Mouse (Mus musculus) heart, postnatal 0 days (tissue): ENCODE results near the gene Pop4. TPM values are rescaled to one million over a fixed set of nuclear protein-coding genes. Genes with fewer than 3 reads are reported as not detected.

Experiments used
- ATAC-seq: fragments of 200-750 bp; cut with Nextera tagmentation; 2 replicates; pipeline ENCODE4 v1.8.0; 2017; ENCODE audit warnings: low read depth, moderate number of reproducible peaks, moderate library complexity; ENCODE audit not compliant: insufficient read depth
- DNase-seq: peaks from one replicate; pipeline ENCODE4 v3.0.0-alpha.2; 2016; ENCODE audit warnings: low spot score
- H3K27ac ChIP-seq: fragments of 300-500 bp; sonication (generic); 2 replicates; pipeline ENCODE4 v1.5.1; 2014; ENCODE audit warnings: low read depth, mild to moderate bottlenecking
- H3K27me3 ChIP-seq: fragments of 300-500 bp; sonication (generic); 2 replicates; pipeline ENCODE4 v1.6.1; 2014; ENCODE audit warnings: low read length, mixed read lengths; ENCODE audit not compliant: control insufficient read depth, insufficient read depth
- H3K36me3 ChIP-seq: fragments of 300-500 bp; sonication (generic); replicated peaks from 2 replicates; pipeline ENCODE4 v1.6.1; 2014; ENCODE audit warnings: low read length, mixed read lengths; ENCODE audit not compliant: control insufficient read depth, insufficient read depth
- H3K4me1 ChIP-seq: fragments of 300-500 bp; sonication (generic); 2 replicates; pipeline ENCODE4 v1.6.1; 2014; ENCODE audit warnings: antibody characterized with exemption; ENCODE audit not compliant: control insufficient read depth, insufficient read depth
- H3K4me2 ChIP-seq: fragments of 300-500 bp; sonication (generic); 2 replicates; pipeline ENCODE4 v1.6.1; 2014; ENCODE audit warnings: low read depth, mild to moderate bottlenecking, low read length, moderate library complexity
- H3K4me3 ChIP-seq: fragments of 300-500 bp; sonication (generic); 2 replicates; pipeline ENCODE4 v1.5.1; 2014; ENCODE audit warnings: low read depth, low read length
- H3K9ac ChIP-seq: fragments of 300-500 bp; sonication (generic); replicated peaks from 2 replicates; pipeline ENCODE4 v1.6.1; 2014; ENCODE audit warnings: low read depth, low read length, mixed read lengths
- H3K9me3 ChIP-seq: fragments of 300-500 bp; sonication (generic); replicated peaks from 2 replicates; pipeline ENCODE4 v1.6.1; 2016; ENCODE audit warnings: low read length; ENCODE audit not compliant: control insufficient read depth
- CTCF ChIP-seq: IDR thresholded peaks from 2 replicates; pipeline ENCODE4 v1.5.1; 2016; ENCODE audit warnings: antibody characterized with exemption, control low read depth, low read depth
- EP300 ChIP-seq: IDR thresholded peaks from 2 replicates; pipeline ENCODE4 v1.6.1; 2016; ENCODE audit warnings: antibody characterized with exemption, low read depth
- WGBS: fragments of 180-500 bp; shearing (Covaris S2); extraction: QIAGEN DNeasy Blood & Tissue Kit; methylation state at CpG from one replicate; pipeline ENCODE4 v1.1.7; 2014; 5-methylcytosine and 5-hydroxymethylcytosine counted together
- polyA plus RNA-seq: library from polyadenylated mRNA; unstranded; fragments of >200 nt; fragmentation: Nextera tagmentation; extraction: Ambion mirVana; gene quantifications from 2 replicates; pipeline ENCODE4 v1.2.1, GENCODE M21; 2015
- total RNA-seq: library from RNA; depleted of rRNA; stranded (reverse); fragments of >200 nt; gene quantifications from 2 replicates; pipeline ENCODE4 v1.2.3, GENCODE M21; 2014; ENCODE audit warnings: low replicate concordance

Pop4 gene
- total and polyA plus RNA-seq, 2 experiments from 2014 or later, result 26.3 to 27.7 TPM

DNA sequence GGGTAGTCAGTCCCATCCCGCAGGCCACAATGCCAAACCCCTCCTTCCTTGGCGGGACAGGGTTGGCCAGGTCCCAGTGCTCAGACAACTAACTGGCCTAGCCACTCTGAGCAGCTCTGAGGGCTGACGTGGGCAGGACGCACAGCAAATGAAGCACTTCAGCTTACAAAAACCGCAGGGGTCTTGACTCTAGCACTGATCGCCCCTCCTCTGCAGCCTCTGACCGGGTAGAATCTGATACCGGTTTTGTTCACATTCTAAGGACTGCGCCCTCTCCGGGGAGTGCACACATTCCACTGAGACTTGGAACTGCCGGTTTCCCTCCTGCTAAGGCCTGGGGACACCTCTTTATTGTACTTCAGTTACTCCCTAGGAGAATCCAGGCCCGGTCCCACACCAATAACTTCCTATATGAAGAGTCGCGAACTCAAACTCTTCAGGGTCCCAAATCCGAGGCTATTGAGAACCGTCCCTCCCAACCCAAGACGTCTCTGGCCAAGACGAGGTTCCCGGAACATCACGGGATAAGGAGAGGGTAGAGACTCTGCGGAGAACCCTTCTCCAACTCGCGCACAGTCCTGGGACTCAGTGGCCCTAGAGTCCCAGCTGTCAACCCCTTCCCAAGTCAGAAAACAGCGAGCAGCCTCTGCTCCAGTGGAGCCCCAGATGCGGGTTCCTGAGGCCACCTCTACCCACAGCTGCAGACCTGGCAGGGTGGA, 43.9 kb downstream of the Pop4 start:
- ATAC-seq, result peak; percentile 70
- WGBS, result under 1% methylated on average over 25 of the region's 25 CpGs
- DNase-seq, result peak; percentile 77

DNA sequence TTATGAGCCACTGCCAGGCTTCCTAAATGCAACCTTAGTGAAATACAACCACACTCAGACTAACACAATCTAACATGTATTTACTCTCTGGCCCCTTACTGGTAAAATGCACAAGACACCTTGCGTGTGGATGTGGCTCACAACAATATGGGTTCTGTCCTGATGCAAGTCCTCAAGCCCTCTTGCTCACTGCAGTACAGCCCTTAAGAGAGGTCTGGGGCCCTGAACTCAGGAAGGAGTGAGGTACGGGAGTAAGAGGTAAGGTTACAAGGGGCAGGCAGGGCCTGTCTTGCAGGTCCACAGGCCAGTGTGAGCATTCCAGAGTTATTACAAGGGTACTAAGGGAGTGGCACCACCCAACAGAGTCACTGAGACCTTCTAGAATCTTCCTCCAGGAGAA, 45.0 kb downstream of the Pop4 start:
- Histone ChIP-seq H3K27me3 (no peaks in the 10 kb centered on the region), H3K9ac (peak overlapping the region; percentile 69; the same call in 1 of the 2 replicates), H3K4me3 (peak overlapping the region; percentile 69), H3K27ac (peak overlapping the region; percentile 94), H3K36me3 (peaks cover 5% of the 10 kb centered on the region), H3K4me1 (peaks cover 22% of the 10 kb centered on the region), H3K4me2 (peak overlapping the region; percentile 73), H3K9me3 (no peaks in the 10 kb centered on the region)
- no peak for ATAC-seq
- TF ChIP-seq EP300, result no peak
- TF ChIP-seq CTCF, result no peak
- DNase-seq, result no peak
- 65% methylated on average over 2 of the region's 2 CpGs for WGBS

More for the DNA sequence above, 43.9 kb downstream of the Pop4 start:
- peak overlapping the region; percentile 73 for H3K4me2 ChIP-seq
- H3K27ac ChIP-seq, result peak overlapping the region; percentile 94
- no peaks in the 10 kb centered on the region for H3K36me3 ChIP-seq
- peaks cover 22% of the 10 kb centered on the region for H3K4me1 ChIP-seq
- TF ChIP-seq CTCF, result no peak
- no peak for TF ChIP-seq EP300
- peak overlapping the region; percentile 69 for H3K4me3 ChIP-seq
- H3K9ac ChIP-seq, result peak overlapping the region; percentile 69
- no peaks in the 10 kb centered on the region for H3K9me3 ChIP-seq
- H3K27me3 ChIP-seq, result no peaks in the 10 kb centered on the region

GRCm38 (mm10) chr7:38224577-38225369, 46.5 kb downstream of the Pop4 start:
- Histone ChIP-seq H3K9me3 (no peaks in the 10 kb centered on the region), H3K36me3 (peaks cover 19% of the 10 kb centered on the region), H3K4me2 (peak overlapping the region; percentile 73), H3K4me1 (peaks cover 33% of the 10 kb centered on the region), H3K9ac (no peak overlapping the region; the same call in 1 of the 2 replicates), H3K27ac (peak overlapping the region; percentile 94), H3K27me3 (no peaks in the 10 kb centered on the region), H3K4me3 (peak overlapping the region; percentile 23)
- DNase-seq, result peak; percentile 96
- ATAC-seq, result peak; percentile 64
- peak; percentile 96 for TF ChIP-seq EP300
- no peak for TF ChIP-seq CTCF
- 39% methylated on average over 13 of the region's 13 CpGs for WGBS

DNA sequence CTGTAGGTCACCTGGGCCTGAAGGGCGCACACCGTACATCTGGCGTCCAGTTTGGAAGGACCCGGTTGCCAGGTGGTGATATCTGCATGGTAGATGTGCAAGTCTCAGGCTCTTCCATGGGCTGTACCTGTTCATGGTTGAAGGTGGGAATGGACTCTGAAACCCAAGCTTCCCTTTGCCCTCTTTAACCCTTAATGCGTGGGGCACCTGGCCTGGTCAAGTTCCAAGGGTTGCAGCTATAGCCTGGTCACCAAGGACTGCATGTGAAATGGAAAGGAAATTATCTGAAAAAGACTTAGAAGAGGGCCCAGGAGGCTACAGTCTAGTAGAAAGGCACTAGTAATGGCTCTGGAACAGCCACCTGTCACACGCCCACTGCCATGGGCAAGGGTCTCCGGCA, 50.4 kb downstream of the Pop4 start:
- Histone ChIP-seq H3K36me3 (peaks cover 33% of the 10 kb centered on the region), H3K27ac (no peak overlapping the region)
- DNase-seq, result no peak

DNA sequence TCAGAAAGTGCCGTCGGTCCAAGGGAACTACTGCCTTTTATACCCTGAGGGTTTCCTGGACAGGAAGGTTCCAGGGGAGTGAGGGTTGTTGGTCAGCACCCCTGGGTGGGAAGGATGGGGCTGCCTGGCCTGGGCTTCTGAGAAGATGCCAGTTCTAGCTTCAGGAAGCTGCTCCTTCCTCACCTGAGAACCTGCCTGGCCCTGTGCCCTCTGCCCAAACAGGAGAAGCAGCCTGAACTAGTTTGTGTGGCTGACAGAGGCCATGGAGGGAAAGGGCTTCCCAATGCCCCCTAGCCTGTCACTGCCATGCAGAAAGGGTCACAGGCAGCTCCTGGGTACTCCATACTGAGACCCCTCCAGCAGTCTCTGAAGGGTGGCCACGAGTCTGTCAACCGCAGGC, 51.7 kb downstream of the Pop4 start:
- Histone ChIP-seq H3K4me3 (no peak overlapping the region), H3K36me3 (peaks cover 33% of the 10 kb centered on the region), H3K4me1 (peaks cover 52% of the 10 kb centered on the region), H3K9me3 (no peaks in the 10 kb centered on the region), H3K27ac (no peak overlapping the region), H3K9ac (no peak overlapping the region), H3K27me3 (no peaks in the 10 kb centered on the region), H3K4me2 (no peak overlapping the region)
- no peak for ATAC-seq
- WGBS, result 86% methylated on average over 4 of the region's 4 CpGs
- no peak for DNase-seq
- no peak for TF ChIP-seq EP300
- TF ChIP-seq CTCF, result no peak

More for the DNA sequence above, 50.4 kb downstream of the Pop4 start:
- Histone ChIP-seq H3K9me3 (no peaks in the 10 kb centered on the region), H3K9ac (no peak overlapping the region), H3K4me2 (no peak overlapping the region), H3K27me3 (no peaks in the 10 kb centered on the region), H3K4me3 (no peak overlapping the region), H3K4me1 (peaks cover 61% of the 10 kb centered on the region)
- TF ChIP-seq EP300 (no peak), CTCF (no peak)
- WGBS, result 93% methylated on average over 7 of the region's 7 CpGs
- ATAC-seq, result no peak
